In the genomic region with DNA sequence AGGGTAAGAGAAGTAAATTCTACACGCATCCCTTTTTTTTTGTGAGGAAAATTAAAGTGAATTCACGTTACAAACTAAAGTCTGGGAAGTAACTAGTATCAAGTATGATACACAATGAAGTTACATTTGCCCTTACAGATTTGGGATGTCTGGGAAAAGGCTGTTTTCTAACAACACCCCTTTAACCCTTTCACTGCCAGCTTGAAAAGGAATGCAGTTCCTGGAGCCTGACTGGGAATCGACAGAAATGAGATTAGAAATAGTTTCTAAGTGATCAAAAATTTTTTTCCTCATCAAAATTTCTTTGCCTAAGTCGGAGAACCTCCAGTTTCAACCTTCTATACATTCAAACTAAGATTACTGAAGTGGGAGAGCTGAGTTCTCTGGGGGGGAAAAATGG, we compare ENCODE assay signal across 8 mouse cellular contexts. TPM values are rescaled to one million over a fixed set of nuclear protein-coding genes. Genes with fewer than 3 reads are reported as not detected.
DNase-seq lines count a peak whose midpoint lies in the region; ATAC-seq and TF ChIP-seq lines count a peak whose summit lies in the region.

No protein-coding gene starts in this region.

- no peaks in the 10 kb centered on the region for H3K9me3 ChIP-seq in megakaryocyte, embryonic 14.5 days
- no peaks in the 10 kb centered on the region for H3K9me3 ChIP-seq in hindbrain, embryonic 15.5 days
- H3K9me3 ChIP-seq in midbrain, postnatal 0 days (ENCODE audit: low read length), result no peaks in the 10 kb centered on the region

- H3K9ac ChIP-seq in hindbrain, embryonic 15.5 days, result peak overlapping the region; percentile 92
- peak overlapping the region; percentile 75 for H3K9ac ChIP-seq in midbrain, postnatal 0 days (replicated peaks; ENCODE audit: low read length, poor library complexity, severe bottlenecking)

- H3K4me2 ChIP-seq in hindbrain, embryonic 15.5 days, result peak overlapping the region; percentile 77
- H3K4me2 ChIP-seq in midbrain, postnatal 0 days (ENCODE audit: low read depth, low read length, poor library complexity, severe bottlenecking), result peak overlapping the region; percentile 71

- no peaks in the 10 kb centered on the region for H3K27me3 ChIP-seq in megakaryocyte, embryonic 14.5 days (replicated peaks)
- no peaks in the 10 kb centered on the region for H3K27me3 ChIP-seq in hindbrain, embryonic 15.5 days
- H3K27me3 ChIP-seq in midbrain, postnatal 0 days (ENCODE audit: insufficient read depth, low read length), result no peaks in the 10 kb centered on the region

- H3K36me3 ChIP-seq in megakaryocyte, embryonic 14.5 days (replicated peaks; ENCODE audit: low read length), result peaks cover 15% of the 10 kb centered on the region
- no peaks in the 10 kb centered on the region for H3K36me3 ChIP-seq in hindbrain, embryonic 15.5 days
- H3K36me3 ChIP-seq in midbrain, postnatal 0 days (ENCODE audit: insufficient read depth, low read length), result no peaks in the 10 kb centered on the region

- peaks cover 30% of the 10 kb centered on the region; the same call in 1 of the 2 replicates for H3K4me1 ChIP-seq in megakaryocyte, embryonic 14.5 days
- peaks cover 30% of the 10 kb centered on the region for H3K4me1 ChIP-seq in hindbrain, embryonic 15.5 days (replicated peaks)
- peaks cover 5% of the 10 kb centered on the region; the same call in 1 of the 2 replicates for H3K4me1 ChIP-seq in midbrain, postnatal 0 days (ENCODE audit: insufficient read depth, low read length)

- peak; percentile 51 for DNase-seq in embryo, embryonic 10 days (ENCODE audit: low spot score)
- DNase-seq in midbrain, postnatal 0 days (ENCODE audit: low spot score), result peak; percentile 52
- DNase-seq in gastrocnemius, postnatal 10 days, result no peak
- DNase-seq in testis, postnatal 10 days (ENCODE audit: low spot score), result no peak
- DNase-seq in spleen, postnatal 14 days (ENCODE audit: low spot score in 2 of 2), result no peak

- TF ChIP-seq CTCF in midbrain, postnatal 0 days (IDR thresholded peaks at IDR 0.05), result no peak

- H3K4me3 ChIP-seq in megakaryocyte, embryonic 14.5 days (replicated peaks), result peak overlapping the region; percentile 99
- H3K4me3 ChIP-seq in hindbrain, embryonic 15.5 days, result peak overlapping the region; percentile 93
- peak overlapping the region; percentile 71 for H3K4me3 ChIP-seq in midbrain, postnatal 0 days (ENCODE audit: low read depth, low read length)

- 22% methylated on average over 4 of the region's 4 CpGs for WGBS in hindbrain, embryonic 15.5 days
- WGBS in midbrain, postnatal 0 days, result 20% methylated on average over 4 of the region's 4 CpGs

- H3K27ac ChIP-seq in hindbrain, embryonic 15.5 days (replicated peaks), result no peak overlapping the region; the same call in 1 of the 2 replicates
- no peak overlapping the region for H3K27ac ChIP-seq in midbrain, postnatal 0 days (ENCODE audit: low read depth, low read length)

- ATAC-seq in megakaryocyte, adult 5-6 weeks (ENCODE audit: poor library complexity, severe bottlenecking), result no peak
- no peak for ATAC-seq in hindbrain, embryonic 15.5 days (ENCODE audit: low FRiP score, low read depth)
- ATAC-seq in midbrain, postnatal 0 days (ENCODE audit: low FRiP score), result no peak

RNA-seq across cellular contexts. Expression of a gene that starts 0.9 kb away (rescaled TPM):
- 31.6 and 38.2 TPM in 2 replicates for polyA plus RNA-seq in megakaryocyte, embryonic 14.5 days (2012; ENCODE audit: insufficient read depth, low replicate concordance)
- total RNA-seq in megakaryocyte, adult 5-6 weeks (2015), result 45.5 and 46.4 TPM in 2 replicates
- total RNA-seq in megakaryocyte, adult 5-6 weeks (2017), result 119 and 133 TPM in 2 replicates
- 68.9 and 75.8 TPM in 2 replicates for polyA plus RNA-seq in hindbrain, embryonic 15.5 days (2015; fragmentation: Nextera tagmentation; extraction: Ambion mirVana)
- 42.3 and 54.1 TPM in 2 replicates for total RNA-seq in midbrain, postnatal 0 days (2014; rRNA removed)
- polyA plus RNA-seq in midbrain, postnatal 0 days (2015; fragmentation: Nextera tagmentation; extraction: Ambion mirVana), result 58.7 and 59.8 TPM in 2 replicates
- 100 to 1,000 TPM; 292 to 312 TPM for total RNA-seq in gastrocnemius, postnatal 10 days (2021)

RNA-seq across cellular contexts. Expression of a gene that starts 1.0 kb away (rescaled TPM):
- 5.2 and 30.8 TPM in 2 replicates for polyA plus RNA-seq in megakaryocyte, embryonic 14.5 days (2012; ENCODE audit: insufficient read depth, low replicate concordance)
- 44.1 and 50.8 TPM in 2 replicates for total RNA-seq in megakaryocyte, adult 5-6 weeks (2015)
- 56.8 and 66.5 TPM in 2 replicates for total RNA-seq in megakaryocyte, adult 5-6 weeks (2017)
- polyA plus RNA-seq in hindbrain, embryonic 15.5 days (2015; fragmentation: Nextera tagmentation; extraction: Ambion mirVana), result 56.5 and 63.8 TPM in 2 replicates
- 49.9 and 56.8 TPM in 2 replicates for total RNA-seq in midbrain, postnatal 0 days (2014; rRNA removed)
- 41.1 and 47.0 TPM in 2 replicates for polyA plus RNA-seq in midbrain, postnatal 0 days (2015; fragmentation: Nextera tagmentation; extraction: Ambion mirVana)
- total RNA-seq in gastrocnemius, postnatal 10 days (2021), result 100 to 1,000 TPM; 239 to 273 TPM

RNA-seq across cellular contexts. Expression of a gene that starts 48.1 kb away (rescaled TPM):
- not detected in 2 replicates for polyA plus RNA-seq in megakaryocyte, embryonic 14.5 days (2012; ENCODE audit: insufficient read depth, low replicate concordance)
- not detected in 2 replicates for total RNA-seq in megakaryocyte, adult 5-6 weeks (2015)
- total RNA-seq in megakaryocyte, adult 5-6 weeks (2017), result not detected in 2 replicates
- 3.2 and 5.3 TPM in 2 replicates for polyA plus RNA-seq in hindbrain, embryonic 15.5 days (2015; fragmentation: Nextera tagmentation; extraction: Ambion mirVana)
- total RNA-seq in midbrain, postnatal 0 days (2014; rRNA removed), result 3.3 and 4.3 TPM in 2 replicates
- polyA plus RNA-seq in midbrain, postnatal 0 days (2015; fragmentation: Nextera tagmentation; extraction: Ambion mirVana), result 2.6 and 3.8 TPM in 2 replicates
- total RNA-seq in gastrocnemius, postnatal 10 days (2021), result not detected

RNA-seq across cellular contexts. Expression of a gene that starts 49.1 kb away (rescaled TPM):
- polyA plus RNA-seq in megakaryocyte, embryonic 14.5 days (2012; ENCODE audit: insufficient read depth, low replicate concordance), result 0.44 and 0.56 TPM in 2 replicates
- not detected in 2 replicates for total RNA-seq in megakaryocyte, adult 5-6 weeks (2015)
- not detected in 2 replicates for total RNA-seq in megakaryocyte, adult 5-6 weeks (2017)
- polyA plus RNA-seq in hindbrain, embryonic 15.5 days (2015; fragmentation: Nextera tagmentation; extraction: Ambion mirVana), result 11.5 and 13.7 TPM in 2 replicates
- total RNA-seq in midbrain, postnatal 0 days (2014; rRNA removed), result 18.1 and 20.6 TPM in 2 replicates
- 8.9 and 9.9 TPM in 2 replicates for polyA plus RNA-seq in midbrain, postnatal 0 days (2015; fragmentation: Nextera tagmentation; extraction: Ambion mirVana)
- under 1 TPM; 0.12 to 0.18 TPM for total RNA-seq in gastrocnemius, postnatal 10 days (2021)

RNA-seq across cellular contexts. Expression of a gene that starts 51.5 kb away (rescaled TPM):
- polyA plus RNA-seq in megakaryocyte, embryonic 14.5 days (2012; ENCODE audit: insufficient read depth, low replicate concordance), result not detected in 2 replicates
- total RNA-seq in megakaryocyte, adult 5-6 weeks (2015), result not detected in 2 replicates
- not detected in 2 replicates for total RNA-seq in megakaryocyte, adult 5-6 weeks (2017)
- not detected in 2 replicates for polyA plus RNA-seq in hindbrain, embryonic 15.5 days (2015; fragmentation: Nextera tagmentation; extraction: Ambion mirVana)
- 0.14 TPM in 1 of 2 replicates, not detected in the other for total RNA-seq in midbrain, postnatal 0 days (2014; rRNA removed)
- not detected in 2 replicates for polyA plus RNA-seq in midbrain, postnatal 0 days (2015; fragmentation: Nextera tagmentation; extraction: Ambion mirVana)
- not detected for total RNA-seq in gastrocnemius, postnatal 10 days (2021)

Comparison
In these comparisons a context has a peak if more than half of its experiments do, and no peak if none do; other contexts are left out.
1. DNase-seq: peak in embryo, embryonic 10 days (single experiment) and midbrain, postnatal 0 days (single experiment); none in gastrocnemius, postnatal 10 days (single experiment), testis, postnatal 10 days (single experiment) and spleen, postnatal 14 days (0 of 2).
2. Peak in every context shown above with its lines, with median percentiles within 50 percentile points of each other: H3K4me3 ChIP-seq.